Mouse (Mus musculus) ES-CJ7 (cell line): ENCODE results near the gene Akr1a1.
A peak's percentile ranks its signal among the peaks of the same experiment; 100 is the strongest.

Experiments
- DNase-seq: peaks from one replicate; pipeline ENCODE4 v3.0.0; 2011; ENCODE audit warnings: low read depth, low spot score

The Akr1a1 gene

DNA sequence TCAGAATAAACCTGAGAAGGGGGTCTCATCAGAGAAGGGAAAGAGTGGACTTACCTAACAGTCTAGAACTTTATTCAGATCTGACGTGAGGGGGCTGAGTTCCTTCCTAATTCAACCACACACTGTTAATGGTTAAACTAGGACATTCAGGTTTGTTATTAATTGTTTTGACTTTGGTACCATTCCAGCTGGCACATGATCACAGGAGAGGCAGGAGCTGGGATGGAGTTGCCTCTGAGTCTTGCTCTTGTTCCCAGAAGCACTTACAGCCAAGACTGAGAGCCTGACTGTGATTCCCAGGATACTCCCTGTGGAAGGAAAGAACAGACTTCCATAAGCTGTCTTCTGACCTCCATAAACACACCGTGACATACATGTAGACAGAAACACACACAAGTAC lies 8.0 kb upstream of the Akr1a1 start:
- DNase-seq = no peak

DNA sequence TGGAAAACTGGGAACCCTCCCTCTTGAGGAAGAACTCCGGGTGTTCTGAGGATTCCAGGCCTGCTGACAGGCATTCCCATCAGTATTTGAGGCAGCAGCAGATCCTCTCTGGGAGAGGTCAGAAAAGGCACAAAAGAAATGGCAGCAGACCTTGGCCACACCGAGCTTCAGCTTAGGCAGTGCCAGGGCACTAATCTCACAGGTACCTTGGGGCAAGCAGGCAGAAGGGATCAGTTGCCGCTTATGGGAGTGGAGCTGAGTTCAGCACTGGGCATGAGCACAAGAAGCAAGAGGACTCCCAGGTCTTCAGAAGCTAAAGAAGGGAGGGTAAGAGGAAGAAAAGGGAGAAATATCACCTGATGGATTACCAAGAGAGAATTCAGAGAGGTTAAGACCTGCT lies 6.5 kb upstream of the Akr1a1 start:
- DNase-seq = no peak

DNA sequence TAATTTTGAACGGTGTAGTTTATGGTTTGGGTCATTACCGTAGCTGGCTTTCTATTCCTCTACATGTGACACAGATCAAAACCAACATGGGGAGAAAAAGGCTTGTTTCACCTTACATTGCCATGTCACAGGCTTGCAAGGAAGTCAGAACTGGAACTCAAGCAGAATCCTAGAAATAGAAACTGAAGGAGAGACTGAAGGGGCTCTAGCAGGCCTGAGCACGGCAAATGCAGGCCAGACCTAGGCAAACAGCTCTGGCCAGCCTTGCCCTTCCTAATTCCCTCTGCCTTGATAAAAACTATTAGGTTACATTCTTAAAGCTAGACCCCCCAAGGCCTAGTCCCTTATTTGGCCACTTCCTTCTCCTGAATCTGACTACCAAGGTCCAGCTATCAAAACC lies 4.2 kb upstream of the Akr1a1 start:
- no peak for DNase-seq

DNA sequence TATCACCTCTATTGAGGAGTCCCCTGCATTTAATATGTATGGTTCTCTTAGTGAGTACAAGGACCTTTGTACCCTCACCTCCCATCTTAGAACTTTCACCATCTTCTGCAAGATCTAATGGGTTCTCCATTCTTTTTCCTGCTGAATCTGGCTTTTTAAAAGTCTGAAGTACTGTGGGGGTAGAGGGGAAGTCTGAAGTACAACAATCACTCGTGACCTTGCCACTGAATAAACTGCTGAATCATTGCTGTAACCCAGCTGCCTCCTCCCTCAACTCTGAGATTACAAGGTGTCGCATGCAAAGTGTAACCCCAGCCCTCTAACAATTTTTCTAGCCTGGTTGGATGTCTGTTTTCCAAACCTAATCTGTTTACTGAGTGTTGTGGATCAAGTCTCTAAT lies 3.6 kb upstream of the Akr1a1 start:
- DNase-seq = peak; percentile 64

DNA sequence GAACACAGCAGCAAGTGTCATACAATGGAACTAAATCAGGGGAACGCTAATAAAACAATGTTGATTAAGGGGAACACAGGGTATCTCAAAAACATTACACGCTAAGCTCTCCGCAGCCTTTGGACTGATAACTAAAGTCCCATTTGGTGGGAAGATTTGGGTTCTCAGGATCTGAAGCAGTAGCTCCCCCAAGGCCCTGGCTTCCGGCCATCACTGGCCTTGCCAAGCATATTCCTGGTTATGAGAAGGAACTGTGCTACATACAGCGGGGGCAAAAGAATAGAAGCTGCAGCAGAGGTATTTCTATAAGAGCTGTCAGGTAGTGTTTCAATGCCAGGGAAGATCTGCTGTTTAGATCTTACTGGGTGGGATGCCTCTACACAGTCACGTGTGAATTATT lies 1.7 kb upstream of the Akr1a1 start:
- DNase-seq = no peak

DNA sequence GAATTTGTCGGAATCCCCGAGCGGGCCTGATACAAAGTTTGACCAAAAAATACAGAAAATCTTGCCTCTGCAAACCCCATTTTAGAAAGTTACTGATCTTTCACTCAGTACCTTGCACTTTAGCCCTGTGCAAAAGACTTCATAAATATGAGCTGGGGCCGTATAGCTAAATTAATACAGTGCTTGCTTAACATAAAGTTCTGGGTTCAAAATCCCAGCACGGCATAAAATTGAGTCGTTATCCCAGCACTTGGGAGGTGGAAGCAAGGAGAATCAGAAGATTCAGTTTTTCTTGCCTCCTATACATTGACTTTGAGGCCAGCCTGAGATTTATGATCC lies 286 bp upstream of the Akr1a1 start:
- no peak for DNase-seq

DNA sequence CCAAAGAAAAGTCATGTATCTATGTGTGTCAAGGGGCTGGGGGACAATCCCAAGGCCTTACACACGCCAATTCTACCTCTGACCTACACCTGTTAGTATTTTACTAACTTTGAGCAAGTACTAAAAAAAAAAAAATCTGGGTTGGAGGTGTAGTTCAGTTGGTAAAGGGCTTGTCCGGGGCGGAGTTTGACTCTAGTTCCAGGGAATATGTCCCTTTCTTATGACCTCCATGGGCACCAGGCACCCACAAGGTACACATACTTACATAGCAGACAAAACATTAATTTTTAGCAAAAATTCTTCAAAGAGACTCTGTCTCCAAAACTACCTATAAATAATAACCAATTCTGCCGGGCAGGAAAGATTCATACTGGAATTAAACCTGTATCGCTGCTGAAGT lies 1.1 kb downstream of the Akr1a1 start:
- no peak for DNase-seq

DNA sequence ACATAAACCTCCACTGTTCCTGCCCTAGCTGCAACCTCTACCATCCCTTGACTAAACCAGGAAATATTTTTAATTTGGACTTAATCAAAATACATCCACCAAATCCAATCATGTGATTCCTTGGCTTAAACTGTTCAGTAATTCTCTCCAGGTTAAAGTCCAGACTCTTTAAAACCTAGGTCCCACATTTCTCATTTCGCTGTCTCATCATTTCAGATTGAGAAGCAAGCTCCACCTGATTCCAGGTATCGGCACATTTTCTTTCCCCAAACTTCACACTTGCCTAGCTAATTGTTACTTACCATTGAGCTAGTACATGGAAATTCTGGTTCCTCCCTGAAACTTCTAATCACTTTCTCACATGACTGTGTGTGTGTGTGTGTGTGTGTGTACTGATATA lies 2.1 kb downstream of the Akr1a1 start:
- DNase-seq = no peak

DNA sequence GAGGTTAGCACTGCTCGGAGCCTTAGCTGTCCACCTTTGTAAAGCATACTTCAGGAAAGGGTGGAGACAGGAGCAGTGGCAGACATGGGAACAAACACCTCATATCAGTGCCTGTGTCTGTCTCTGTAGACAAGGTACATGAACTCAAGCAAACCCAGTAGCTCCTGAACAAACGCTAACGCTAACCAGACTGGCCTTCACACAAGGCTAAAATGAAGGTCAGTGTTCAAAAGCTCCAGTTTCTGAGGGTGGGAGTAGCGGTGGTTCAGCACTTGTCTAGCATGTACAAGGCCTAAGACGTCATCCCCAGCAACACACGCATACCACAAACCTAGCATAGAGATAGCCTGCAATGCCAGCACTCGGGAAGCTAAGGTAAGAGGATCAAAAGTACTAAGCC lies 5.9 kb downstream of the Akr1a1 start:
- DNase-seq = no peak

DNA sequence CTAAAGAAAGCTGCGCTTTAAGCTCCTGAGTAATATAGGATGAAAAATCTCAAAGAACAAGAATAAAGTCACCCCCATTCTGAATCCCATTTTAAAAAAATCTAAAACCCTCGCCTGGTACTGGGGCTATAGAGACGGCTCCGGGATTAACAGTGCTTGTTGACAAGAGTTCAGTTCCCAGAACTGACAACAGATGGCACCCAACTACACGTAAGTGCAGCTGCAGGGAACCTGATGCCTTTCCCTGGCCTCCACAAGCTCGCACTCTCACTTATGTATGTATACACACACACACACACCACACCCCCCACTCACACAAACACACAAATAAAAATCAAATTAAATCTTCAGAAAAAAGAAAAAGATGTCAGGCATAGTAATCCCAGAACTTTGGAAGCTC lies 7.2 kb downstream of the Akr1a1 start:
- DNase-seq = peak; percentile 80

DNA sequence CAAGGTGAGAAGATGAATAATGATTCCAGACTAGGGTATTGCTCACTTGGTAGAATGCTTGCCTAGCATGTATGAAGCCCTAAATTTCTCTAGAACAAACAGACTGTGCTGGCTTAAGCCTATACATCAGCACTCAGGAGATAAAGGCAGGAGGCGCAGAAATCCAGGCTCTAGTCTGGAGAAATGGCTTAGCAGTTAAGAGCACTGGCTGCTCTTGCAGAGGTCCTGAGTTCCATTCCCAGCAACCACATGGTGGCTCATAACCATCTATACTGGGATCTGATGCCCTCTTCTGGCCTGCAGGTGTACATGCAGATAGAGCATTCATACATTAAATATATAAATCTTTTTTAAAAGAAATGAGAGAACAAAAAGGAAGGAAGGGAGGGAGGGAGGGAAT lies 9.4 kb downstream of the Akr1a1 start:
- no peak for DNase-seq

DNA sequence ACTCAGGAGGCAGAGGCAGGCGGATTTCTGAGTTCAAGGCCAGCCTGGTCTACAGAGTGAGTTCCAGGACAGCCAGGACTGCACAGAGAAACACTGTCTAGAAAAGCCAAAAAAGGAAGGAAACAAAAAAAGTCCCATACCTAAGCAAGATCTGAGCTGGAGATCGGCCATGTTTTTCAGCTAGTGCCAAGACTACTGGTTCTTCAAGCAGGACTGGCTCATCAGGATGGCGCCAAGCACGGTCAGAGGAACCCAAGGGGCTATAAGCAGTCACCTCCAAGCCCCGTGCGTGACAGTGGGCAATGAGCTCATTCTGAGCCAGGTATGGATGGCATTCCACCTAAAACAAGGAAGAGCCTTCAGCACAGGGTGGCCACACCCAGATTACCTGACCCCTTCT lies 12.7 kb downstream of the Akr1a1 start:
- DNase-seq = no peak

DNA sequence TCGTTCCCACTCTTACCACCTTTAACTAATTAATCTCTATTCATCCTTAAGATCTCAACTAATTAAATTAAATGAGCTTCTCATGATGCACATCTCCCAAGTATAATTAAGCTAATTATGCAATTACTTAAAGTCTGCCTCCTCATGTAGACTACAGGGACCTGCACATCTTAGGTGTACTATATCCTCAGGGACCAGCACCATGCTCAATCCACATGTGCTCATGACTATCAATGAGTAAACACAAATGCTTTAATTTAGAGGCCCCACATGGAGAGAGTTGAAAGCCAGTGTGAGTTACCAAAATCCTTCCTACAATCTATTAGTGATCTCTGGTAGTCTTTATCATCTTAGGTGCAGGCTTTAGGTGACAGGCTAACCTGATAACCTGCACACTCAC lies 16.3 kb downstream of the Akr1a1 start:
- no peak for DNase-seq

DNA sequence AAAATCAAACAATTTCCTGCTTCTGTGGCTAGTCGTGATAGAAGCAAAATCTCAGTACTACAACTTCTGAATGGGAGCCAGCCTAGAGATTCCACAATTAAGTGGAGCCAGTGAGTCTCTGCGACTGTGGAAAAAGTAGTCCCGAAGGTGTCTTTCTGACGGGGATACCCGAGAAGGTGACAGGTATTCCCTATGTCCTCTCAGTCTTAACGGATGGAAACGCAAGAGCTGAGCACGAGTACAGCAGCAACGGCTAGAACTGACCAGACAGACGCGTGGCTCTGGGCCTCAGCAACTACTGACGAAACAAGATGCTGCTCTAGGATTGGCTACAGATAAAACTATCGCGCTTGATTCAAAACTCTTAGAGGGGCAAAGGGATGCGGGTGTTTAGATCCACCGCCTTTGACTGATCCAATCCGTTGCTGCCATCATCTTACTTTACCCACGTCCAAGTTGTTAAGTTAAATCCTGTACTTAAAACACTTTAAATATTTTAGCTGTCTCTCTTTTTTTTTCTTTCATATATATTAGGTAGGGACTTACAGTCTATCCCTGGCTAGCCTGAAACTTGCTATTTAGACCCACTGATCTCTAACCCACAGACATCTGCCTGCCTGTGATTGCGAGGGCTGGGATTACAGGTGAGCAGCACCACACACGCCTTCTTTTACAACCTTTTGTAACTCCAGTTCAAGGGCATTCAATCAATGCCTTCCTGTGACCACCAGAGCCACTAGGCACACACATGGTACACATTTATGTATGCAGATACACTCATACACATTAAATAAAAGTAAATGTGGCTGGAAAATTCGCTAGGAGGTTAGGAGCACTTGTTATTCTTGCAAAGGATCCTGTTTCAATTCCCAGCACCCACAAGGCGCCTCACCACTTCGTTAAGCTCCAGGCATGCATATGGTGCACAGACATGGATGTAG lies 23.5 kb downstream of the Akr1a1 start, which contains the start of gene Nasp:
TSS of gene Nasp (minus strand) at position 220 of the 941 bp plus-strand sequence.
- DNase-seq = peak; percentile 94

DNA sequence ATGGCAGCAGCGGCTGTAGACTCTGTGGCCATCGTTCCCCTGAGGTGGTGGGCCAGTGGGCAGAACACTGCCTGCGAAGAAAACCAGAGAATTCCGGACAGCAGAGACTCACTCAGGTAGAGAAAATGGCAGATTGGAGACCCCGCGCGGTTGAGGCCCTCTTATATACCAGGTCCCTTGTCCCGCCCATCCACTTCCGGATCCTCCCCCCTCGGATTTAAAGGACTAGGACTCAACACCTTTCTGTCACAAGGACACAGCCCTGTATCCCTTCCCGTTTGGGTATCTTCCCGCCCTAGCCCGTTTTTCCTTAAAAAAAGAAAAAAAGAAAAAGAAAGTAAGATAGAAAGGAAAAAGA lies 24.1 kb downstream of the Akr1a1 start:
- peak; percentile 92 for DNase-seq

DNA sequence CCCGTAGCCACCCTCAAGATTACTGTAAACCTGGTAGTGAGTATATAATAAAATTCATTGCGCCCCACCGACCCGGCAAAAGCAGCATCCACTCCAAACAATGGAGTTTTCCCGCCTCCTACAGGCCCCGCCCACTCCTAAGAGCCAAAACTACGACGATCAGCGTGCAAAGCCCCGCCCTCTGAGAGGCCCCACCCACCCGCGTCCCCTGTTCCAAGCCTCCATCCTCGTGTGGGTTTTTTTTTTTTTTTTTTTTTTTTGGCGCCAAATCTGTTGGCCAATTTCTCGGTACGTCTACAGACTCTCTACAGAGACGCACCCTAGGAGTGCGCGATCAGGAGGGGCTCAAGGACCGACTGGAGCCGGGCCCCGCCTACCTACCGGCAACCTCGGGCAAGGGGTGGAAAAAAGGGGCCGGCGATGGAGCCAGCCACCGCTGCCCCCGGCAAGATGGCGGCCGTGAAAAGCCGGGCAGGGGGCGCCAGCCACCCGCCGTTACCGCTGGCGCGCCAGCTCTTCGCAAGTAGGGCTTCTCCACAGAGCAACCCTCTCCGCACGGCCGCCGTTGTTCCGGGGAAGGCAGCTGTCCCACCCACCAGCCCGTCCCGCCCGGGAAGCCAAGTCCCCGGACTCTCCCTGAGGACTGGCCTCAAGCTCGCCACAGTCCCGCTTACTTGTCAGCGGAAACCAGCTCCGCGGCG lies 24.7 kb downstream of the Akr1a1 start:
- peak; percentile 95 for DNase-seq

DNA sequence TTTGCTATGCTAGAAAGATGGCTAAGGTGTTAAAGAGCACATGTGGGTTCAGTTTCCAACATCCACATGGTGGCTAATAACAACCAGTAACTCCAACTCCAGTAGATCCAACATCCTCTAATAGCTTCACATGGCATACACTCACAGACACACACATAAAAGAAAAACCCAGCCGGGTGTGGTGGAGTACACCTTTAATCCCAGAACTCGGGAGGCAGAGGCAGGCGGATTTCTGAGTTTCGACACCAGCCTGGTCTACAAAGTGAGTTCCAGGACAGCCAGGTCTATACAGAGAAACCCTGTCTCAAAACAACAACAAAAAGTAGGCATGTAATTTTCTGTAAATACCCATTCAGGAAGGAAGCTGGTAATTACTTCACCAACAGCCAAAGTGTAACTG lies 26.6 kb downstream of the Akr1a1 start:
- DNase-seq = no peak

DNA sequence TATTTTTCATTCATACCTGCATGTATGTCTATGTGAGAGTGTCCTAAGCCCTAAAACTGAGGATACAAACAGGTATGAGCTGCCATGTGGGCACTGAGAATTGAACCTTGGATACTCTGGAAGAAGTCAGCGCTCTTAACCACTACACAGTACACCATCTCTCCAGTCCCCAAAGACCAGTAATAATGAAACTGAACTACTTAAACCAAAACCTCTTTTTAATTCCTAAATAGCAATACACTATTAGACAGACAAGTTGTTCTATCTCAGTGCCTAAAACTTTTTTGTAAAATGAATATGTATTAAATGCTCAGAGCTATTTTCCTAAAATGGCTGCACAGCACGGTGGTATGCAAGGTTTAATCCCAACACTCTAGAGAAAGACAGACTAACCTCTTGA lies 36.2 kb downstream of the Akr1a1 start:
- no peak for DNase-seq

DNA sequence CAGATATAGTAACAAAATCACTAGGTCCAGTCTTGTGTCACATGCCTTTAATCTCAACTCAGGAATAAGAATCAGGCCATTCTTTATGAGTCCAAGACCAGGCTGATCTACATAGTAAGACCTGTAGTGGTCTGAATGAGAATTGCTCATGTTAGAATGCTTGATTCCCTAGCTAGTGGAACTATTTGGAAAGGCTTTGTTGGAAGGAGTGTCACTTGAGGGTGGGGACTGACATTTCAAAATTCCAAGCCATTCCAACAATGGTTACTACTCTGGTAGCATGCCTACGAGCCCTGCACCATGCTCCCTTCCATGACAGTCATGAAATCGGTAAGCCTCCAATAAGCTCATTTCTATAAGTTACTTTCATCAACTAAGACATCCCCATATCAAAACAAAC lies 38.9 kb downstream of the Akr1a1 start:
- no peak for DNase-seq

DNA sequence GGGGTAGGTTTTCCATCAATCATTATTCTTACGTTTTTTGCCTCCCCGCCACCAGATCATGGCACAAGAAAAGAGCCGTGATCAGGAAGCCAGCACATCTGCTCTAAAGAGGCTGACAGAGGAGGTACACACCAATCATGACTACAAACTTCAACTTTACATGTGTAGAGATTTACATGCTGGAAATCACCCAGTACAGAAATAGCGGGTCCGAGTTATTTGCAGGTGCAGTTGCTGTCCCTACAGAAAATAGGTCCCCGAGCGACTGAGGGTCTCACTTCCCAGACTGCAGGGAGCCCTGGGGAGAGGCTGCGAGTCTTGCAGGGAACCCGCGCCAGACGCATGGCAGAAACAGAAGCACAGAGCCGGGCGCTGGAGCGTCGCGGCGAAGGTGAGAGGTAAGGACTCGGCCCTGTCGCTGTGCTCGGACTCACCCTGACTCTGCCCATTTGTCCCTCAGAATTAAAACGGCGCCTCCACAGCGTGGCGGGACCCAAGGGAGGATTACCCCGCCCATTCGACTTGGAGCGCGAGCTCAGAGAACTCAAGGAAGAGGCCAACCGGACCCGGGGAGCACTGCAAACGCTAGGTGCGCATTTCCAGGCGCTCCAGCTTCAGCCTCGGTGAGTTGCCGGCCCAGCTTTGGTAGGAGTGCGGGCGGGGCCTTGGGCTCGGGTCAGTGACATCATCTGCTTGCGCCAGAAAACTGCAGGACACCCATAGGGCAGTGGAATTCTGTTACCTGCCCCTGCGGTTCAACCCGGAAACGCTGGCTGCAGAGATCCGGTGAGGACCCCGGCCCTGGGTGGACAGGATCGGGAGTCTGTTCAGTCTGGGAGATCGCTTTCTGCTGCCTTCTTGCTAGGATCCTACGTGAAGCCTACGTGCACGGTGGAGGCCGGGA lies 54.2 kb downstream of the Akr1a1 start:
- DNase-seq = peak; percentile 93

DNA sequence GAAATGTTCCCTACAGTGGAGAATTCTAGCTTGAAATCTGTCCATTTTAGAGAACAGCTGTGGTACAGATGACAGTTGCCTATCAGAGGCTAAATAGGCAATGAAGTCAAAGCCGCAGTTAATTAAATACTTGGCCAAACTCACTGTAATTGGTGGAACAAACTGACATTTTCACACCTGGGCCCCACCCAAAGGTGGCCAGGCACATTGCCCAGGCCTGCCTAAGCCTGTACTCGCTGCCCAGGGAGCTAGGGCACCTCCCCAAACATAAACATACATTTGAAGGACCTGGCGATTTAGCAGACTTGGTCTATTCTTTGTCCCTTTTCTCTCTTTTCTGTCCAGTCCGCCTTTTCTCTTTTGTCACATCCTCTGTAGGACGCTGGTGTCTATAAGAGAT lies 55.1 kb downstream of the Akr1a1 start, which contains the start of gene Ccdc17:
TSS of gene Ccdc17 (plus strand) at position 276 of the 400 bp plus-strand sequence.
- no peak for DNase-seq

DNA sequence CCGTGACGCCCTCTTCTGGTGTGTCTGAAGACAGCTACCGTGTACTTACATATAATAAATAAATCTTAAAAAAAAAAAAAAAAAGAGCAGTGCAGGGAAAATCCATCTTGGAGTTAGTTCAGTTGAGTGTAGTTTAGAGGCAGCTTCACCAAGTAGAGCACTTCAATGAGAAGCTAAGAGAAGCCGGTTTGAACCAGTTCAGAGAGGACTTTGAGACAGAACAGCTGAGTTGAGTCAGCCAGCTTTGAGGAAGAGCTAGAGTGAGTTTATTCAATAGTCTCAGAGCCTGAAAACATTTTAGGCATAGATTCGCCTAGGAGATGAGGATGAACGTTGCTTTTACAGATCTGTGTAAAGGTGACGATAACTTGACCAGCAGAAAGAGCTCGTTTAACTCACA lies 55.7 kb downstream of the Akr1a1 start:
- DNase-seq = peak; percentile 43
